Mouse (Mus musculus) frontal cortex, postnatal 10 days (tissue): ENCODE measurements around the gene Chrng.

Experiments
- DNase-seq, 2 experiments: peaks; one replicate each; pipeline ENCODE4 v3.0.0; 2022; ENCODE audit warnings: low spot score in 2 of 2, mixed read lengths in 1 of 2

Gene Chrng

DNA sequence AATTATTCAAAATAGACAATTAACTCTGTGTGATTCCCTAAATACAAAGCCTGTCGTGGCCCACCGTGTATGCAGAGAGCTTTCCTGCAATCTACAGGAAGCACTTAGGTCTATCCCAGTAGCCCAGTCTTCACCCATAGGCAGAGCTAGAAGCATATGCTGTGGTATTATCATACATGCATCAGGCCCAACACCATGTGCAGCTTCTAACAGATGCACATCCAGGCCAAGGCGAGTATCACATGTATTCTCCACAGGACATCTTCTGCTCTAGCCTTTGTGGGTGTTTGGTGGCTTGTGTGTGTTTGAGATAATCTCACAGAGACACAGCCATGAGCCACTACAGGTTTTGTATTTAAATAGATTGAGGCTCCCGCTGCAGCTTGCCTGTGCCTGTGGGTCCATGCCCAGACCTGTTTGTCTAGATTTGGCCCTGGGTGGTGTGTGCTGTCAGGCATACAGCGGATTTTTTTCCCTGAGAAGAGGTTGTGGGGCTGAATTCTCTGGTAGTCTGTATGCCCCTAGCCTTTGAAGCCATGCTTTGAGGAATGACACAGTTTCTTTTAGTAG is 47.7 kb downstream of the Chrng start:
- no peak for DNase-seq

GRCm38 (mm10) chr1:87255173-87255572 is 50.7 kb downstream of the Chrng start:
- no peak for DNase-seq

DNA sequence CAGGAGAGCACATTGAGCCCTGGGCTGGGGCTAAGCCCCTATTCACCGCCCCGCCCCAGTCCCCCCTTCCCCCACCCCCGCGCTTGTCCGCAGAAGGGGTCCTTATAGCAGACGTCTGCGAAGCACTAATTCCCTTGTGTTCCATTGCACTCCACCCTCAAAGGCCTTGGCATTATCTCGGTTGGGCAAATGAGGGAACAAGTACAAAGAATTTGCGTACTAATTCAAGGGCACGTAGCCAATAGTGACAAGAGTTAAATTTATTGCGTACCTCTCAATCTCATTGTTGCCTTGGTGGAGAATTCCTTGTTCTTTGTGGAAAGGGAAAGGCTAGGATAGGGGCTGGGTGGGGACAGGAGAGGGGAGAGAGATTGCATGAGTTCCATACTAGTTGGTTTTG is 53.2 kb downstream of the Chrng start:
- no peak for DNase-seq

GRCm38 (mm10) chr1:87258484-87258883 is 54.0 kb downstream of the Chrng start:
- no peak for DNase-seq

DNA sequence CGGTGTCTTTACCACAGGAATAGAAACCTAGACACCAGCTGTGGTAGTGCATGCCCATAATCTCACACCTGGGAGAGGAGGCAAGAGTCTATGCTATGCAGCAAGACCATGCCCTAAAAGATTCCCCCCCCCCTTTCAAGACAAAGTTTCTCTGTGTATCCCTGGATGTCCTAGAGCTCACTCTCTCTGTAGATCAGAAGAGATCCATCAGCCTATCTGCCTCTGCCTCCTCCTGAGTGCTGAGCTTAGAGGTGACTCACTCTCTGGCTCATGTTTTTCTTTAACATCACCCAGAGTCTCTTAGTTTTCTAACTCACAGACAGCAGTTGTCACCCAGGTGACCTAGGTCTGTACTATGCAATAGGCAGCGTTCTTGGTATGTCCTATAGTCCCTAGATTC is 54.9 kb downstream of the Chrng start:
- no peak for DNase-seq
